Mouse (Mus musculus) layer of hippocampus, postnatal 36 days (tissue): ENCODE measurements at regions not wholly inside any gene's neighbourhood (a gene's known extent, or its start where the extent isn't known, plus 50 kb on each side); places are given as distances from the start of the nearest gene placed in this dataset.

Experiments used
- DNase-seq, 2 experiments: peaks; one replicate each; pipeline ENCODE4 v3.0.0; 2022

DNA sequence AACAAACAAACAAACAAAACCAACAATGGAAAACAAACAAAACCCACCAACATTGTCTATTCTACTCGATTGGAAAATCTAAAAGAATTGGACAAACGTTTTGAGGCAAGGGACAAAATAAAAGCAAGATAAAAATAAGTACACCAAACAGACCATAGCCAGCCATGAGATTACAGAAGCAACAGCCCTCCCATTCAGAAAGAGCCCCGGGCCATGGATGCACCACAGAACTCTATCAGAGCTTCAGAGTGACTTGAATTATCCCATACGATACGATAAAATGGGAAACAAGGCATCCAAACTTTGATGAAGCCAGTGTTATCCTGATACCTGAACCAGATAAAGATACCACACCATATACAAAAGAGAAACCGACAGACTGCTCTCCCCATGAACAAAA is 68.7 kb downstream of the Npepl1 start:
- DNase-seq, result no peak

DNA sequence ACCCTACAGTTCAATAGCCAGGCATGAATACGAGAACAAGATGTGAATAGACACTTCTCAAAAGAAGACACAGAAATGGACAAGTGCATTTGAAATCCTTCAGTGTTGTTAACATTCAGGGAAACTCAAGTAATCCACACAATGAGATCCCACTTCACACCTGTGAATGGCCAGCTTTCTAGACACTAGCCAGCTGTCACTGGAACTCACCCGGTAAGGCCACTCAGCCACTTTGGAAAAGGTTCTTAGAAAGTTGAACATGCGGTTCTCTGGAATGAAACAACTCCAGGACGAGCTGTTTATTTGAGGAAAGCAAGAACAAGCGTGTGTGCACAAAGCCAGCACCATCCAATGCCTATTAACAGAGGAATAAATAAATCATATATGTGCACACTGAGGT is 74.6 kb downstream of the Npepl1 start:
- DNase-seq, result no peak

DNA sequence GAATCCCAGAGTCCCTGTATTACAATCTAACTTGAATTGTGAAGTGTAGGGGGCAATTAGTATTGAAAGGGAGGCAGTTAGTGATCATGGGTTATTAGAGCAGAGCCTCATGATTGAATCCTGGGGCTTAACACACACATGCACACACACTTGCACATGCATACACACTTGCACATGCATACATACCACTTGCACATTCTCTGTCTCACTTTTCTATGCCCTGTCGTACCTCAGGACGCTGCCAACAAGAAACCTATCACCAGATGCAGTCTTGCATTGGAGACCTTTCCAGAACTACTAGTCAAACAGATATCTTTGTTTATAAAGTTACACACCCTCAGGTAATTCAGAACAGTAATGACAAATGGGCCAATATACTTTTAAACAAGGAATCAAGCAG is 80.9 kb downstream of the Npepl1 start:
- no peak for DNase-seq

DNA sequence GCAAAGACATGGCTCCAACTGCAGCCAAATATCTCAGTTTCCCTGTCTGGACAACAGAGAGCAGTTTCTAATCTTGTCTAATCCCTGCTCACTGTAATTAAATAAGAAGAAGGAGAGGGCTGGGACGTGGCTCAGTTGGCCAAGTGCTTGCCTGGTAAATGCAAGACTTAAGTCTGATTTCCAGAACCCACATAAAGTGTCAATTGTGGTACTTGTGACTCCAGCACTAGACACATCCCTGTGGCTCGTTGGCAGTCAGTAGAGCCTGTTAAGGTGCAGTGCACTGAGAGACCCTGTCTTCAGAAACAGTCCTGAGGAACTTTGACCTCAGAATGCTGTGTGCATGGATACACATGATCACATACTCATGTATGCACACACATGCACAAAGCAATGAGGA is 81.4 kb downstream of the Npepl1 start:
- DNase-seq, result no peak

DNA sequence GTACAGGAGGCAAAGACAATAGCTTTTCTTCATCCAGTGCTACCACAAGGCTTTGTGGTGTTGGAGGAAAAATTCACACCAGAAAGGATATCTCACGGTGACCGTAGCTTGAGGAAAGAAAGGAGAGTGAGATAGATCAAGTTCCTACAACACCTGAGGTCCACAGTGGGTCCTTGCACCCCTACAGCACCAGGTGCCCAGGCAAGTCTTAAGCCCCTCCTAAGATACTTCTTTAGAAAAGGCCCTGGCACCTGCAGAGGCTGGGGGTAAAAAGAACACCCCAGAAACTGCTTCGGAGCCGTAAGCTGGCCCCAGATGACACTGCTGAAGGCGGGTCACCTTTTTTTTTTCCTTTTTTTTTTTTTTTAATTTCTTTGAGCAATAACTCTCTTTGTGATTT is 81.9 kb downstream of the Npepl1 start:
- DNase-seq, result no peak

DNA sequence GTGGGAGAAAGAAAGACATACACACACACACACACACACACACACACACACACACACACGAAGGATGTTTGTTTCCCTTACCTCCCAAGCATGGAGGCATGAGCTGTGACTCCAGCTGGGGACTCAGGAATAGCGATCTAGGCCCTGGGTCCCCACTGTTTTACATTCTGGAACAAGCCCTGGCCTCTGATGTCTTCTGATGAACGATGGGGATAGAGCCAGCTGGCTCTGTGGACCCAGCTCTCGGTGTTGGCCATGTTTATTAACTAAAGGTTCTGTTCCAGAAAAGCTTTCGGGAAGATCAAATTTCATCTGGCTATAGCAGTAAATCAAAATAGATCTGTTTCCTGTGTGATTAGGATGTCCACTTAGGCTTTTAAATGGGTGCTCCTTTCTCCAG is 83.4 kb downstream of the Npepl1 start:
- no peak for DNase-seq

DNA sequence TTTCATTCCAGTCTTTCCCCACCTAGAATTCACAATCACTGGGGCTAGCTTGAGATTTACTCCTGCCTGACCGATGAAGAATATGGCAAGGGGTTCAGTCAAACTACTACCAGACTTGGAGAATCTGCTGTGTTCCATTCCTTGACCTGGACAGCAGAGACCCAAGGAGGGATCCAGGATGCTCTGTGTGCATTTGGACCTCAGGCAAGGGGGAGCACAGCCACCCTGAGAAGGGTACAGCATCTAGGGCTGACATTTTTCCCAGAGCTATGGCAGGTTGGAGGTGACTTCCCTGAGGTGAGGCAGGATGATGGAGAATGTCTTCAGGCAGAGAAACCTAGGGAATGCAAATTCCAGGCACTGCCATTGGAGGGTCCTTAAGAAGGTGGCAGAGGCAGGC is 85.5 kb downstream of the Npepl1 start:
- no peak for DNase-seq

DNA sequence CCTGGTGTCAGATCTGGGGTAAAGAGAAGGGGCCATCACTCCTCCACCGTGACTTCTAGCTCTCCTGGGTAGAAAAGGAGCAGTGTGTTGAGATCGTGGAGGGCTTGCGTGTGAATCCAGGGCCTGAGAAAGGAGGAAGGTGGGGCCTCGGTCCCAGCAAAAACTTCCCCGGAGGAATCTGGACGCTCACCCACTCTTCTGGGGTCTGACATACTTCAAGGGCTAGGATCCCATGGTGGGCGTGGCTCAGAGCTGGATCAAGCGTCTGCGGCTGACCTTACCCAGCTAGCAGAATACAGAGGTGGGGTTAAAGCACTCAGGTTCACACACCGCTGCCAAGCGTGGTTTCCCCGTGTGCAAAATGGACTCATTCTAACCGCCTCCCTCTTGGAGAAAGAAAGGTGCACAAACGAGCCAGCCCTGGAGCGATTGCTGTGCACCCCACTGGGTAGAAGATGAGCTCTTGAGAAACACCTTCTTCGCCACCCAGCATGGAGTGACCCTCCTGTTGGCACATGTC is 86.6 kb downstream of the Npepl1 start:
- DNase-seq, result no peak

DNA sequence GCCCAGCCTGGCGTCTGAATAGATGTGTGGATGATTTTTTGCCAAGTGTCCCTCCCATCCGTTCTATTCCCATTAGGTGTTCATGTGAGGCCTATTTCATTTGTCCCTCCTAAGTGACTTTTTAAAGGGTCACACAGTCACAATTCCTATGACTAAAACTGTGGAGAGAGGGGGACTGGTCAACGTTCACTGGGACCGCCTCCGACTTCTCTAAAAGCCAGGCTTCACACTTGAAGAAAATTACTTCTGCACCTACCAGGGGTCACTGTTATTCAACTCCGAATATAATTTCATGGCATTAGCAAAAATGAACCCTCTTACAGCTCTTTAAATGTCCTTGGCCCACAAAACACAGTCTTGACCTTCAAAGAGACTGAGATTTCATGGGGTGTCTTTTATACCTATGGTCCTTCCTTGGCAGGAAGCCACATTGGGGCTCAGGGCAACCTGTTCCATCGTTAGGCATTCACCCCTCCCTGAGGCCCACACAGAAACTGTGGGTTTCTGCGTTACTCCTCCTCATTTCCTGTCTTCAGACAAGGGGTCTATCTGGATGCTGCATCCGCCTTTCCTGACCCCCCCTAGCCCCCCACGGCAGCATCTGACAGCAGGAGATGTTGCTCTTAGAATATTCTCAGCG is 86.7 kb upstream of the Gnas start:
- DNase-seq, result no peak

DNA sequence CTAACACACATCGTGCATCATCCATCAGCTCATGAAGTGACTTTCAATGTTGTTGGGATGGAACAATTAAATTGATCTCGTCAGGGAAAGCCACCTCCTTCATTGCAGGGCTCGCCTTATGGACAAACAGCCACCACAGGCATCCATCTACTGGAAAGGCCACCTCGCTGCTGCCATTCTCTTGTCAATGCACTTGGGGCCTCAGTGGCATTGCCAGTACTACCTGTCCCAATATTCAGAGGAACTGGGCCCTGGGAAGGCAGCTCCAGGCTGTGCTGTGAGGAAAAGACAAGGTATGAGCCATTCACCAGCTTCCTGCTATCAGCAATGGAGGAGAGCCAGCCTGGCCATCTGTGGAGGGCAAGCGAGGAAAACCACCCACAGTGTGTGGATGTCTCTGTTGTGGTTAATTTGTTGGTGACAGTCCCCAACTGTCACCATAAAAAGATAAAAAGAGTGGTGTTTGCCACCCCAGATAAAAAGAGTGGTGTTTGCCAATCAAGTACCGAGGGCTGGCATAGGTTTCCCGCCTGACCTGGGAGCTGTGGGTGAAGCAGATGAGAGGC is 85.6 kb upstream of the Gnas start:
- DNase-seq, result peak; percentile 3 to 9

DNA sequence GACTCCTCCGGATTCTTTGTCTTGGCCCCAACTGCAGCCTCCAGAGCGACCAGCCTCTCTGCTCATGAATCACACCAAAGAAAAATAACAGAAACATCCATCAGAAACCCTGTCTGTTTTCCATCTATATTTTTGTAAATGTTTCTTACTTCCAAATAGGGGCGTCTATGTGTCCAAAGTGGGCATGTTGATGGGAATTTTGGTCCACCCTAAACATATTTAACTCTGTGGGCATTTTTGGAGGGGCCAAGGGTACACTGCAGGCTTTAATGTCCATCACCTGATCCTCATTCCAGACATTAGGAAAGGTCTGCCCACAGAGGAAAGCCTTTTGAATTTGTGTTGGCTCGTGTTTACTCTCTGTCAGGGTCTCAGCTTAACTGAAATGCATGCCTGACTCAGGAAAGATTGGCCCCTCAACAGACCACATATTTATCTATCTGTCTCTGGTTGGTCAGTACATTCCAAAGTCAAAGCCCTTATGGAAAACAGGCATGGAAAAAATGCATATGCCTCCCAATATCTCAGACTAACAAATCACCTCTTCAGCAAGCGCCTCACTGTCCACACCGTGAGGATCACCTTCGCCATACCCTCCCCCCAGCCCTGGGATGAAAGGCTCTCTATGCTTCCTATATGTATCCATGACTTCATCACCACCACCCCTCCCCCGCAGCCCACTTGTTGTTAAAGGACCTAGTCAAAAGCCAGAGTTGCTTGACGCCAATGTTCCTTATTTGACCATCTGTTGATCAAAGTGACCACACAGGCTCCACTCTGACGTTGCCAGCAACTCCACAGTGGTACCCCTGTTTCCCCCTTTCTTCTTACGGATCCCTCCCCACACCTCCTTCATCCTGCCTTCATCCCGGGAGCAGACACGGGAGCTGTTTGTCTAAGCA is 83.9 kb upstream of the Gnas start:
- DNase-seq, result no peak

DNA sequence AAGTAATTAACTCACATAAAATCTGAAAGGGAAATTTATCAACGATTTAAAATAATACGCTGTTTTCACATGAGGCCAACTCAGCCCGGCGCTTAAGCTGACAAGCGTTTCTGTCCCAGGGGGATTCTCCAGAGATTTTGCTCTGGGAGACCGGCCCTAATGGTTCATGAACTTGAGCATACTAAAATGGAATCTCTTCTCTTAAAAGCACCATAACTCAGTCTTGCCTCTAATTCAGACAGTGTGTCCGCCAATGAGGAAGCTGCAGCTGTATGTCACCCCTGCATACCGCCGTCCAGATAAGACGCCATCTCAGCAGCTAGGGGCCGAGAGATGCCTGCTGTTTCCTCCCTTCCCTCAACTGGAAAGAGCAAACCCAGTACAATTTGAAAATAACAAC is 80.7 kb upstream of the Gnas start:
- DNase-seq, result no peak

DNA sequence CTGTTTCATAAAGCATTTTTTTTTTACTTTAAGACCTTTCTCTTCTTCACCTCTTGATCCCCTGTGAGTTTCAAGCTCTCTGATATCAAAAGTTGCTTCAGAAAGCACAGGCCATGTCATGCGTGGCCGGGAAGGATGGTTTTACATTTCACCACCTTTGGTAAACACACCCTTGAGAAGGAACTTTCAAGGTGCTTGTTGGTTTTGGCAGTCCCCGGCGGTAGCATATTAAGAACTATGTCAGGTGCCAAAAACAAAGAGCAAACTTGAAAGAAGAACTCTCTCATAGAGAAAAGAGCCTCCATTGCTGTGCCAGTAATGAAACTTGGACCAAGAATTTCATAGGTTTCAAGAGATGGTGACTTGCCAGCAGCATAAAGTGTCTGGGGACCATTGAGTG is 72.4 kb upstream of the Gnas start:
- DNase-seq, result no peak

DNA sequence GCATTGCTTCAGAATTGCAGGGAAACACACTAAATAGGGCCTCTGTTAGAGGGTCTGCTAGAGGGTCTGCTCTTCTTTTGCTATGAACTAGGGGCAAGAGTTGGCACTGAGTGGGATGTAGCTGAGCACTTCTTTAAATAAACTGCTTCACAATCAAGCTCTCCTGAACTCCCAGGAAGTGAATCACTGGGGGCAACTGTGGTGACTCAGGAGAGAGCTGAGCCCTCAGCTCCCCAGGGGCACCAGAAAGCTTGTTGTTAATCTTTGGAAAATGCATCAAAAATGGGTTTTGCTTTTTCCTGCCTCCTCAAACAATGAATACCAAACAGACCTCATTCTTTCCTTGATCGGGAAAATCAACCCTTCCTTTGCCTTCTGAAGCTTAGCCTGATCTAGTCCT is 57.5 kb upstream of the Gnas start:
- no peak for DNase-seq
